Mouse (Mus musculus): ENCODE results near the gene Plpp3.

Gene Plpp3

GRCm38 (mm10) chr4:105213314-105213713, 56.2 kb downstream of the Plpp3 start:
- in situ Hi-C loops (cut with MboI; ENCODE audit: unreplicated experiment in 2 of 2): no loop called here

DNA sequence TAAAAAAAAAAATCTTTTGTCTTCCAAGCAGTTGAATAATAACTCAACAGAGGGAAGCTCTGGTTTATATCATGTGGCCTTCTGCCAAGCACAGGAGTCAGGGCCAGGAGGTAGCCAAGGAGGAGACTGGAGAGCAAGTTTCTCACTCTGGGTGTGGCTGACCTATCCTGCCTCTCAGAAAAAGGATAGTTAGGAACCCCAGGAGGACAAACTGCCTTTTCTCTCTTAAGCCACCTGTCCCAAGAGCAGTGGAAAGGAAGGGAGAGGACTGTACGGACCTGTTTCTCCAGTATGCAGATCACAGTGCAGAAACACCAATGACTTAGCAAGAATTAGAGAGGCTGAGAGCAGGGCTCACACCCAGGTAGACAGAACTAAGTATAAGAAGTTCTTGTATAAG, 57.3 kb downstream of the Plpp3 start:
- in situ Hi-C loops (cut with MboI; ENCODE audit: unreplicated experiment in 2 of 2): no loop called here

GRCm38 (mm10) chr4:105215726-105216410, 58.7 kb downstream of the Plpp3 start:
- in situ Hi-C loops (cut with MboI; ENCODE audit: unreplicated experiment in 2 of 2): no loop called here

DNA sequence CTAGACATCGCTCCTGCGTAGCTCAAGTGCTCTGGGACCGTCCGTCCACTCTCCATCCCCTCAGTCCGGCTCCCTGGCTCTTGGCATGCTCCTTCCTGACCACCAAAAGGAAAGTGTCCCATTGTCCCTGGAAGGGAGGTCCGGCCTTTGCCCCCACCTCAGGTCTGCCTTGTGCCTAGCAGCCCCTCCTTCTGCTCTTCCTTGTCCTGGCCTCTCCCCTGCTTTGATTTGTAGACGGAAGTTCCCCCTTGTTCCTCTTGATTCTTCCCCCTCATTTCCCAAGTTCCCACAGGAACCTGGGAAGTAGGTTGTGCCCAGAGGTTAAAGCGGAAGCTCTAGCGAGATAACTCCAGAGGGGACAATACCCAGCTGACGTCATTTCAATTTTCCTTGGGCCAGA, 61.1 kb downstream of the Plpp3 start:
- in situ Hi-C loops (cut with MboI; ENCODE audit: unreplicated experiment in 2 of 2): no loop called here

- in situ Hi-C loops (cut with MboI; ENCODE audit: unreplicated experiment in 2 of 2): no loop called here
Observed at GRCm38 (mm10) chr4:105219316-105219715, 62.2 kb downstream of the Plpp3 start.

DNA sequence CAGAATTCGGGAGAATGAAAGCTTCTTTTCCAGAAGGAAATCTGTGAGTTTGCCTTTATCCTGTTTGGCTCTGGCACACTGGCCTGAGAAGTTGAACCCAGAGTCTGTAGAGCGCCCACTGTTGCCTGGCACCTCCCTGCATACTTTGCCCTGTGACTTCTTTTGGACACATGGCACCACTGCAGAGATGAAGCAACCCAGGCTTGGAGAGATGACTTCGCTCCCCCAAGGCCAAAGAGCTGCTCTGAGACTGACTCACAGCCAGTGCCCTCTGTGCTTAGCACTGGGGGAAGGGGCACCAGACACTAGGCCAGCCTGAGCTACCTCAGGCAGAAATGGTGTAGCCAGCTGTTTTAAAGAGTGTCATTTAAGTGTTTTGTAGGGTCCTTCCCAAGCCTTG, 63.7 kb downstream of the Plpp3 start:
- in situ Hi-C loops (cut with MboI; ENCODE audit: unreplicated experiment in 2 of 2): no loop called here

- in situ Hi-C loops (cut with MboI; ENCODE audit: unreplicated experiment in 2 of 2): no loop called here
Observed at GRCm38 (mm10) chr4:105221256-105221840, 64.2 kb downstream of the Plpp3 start.

DNA sequence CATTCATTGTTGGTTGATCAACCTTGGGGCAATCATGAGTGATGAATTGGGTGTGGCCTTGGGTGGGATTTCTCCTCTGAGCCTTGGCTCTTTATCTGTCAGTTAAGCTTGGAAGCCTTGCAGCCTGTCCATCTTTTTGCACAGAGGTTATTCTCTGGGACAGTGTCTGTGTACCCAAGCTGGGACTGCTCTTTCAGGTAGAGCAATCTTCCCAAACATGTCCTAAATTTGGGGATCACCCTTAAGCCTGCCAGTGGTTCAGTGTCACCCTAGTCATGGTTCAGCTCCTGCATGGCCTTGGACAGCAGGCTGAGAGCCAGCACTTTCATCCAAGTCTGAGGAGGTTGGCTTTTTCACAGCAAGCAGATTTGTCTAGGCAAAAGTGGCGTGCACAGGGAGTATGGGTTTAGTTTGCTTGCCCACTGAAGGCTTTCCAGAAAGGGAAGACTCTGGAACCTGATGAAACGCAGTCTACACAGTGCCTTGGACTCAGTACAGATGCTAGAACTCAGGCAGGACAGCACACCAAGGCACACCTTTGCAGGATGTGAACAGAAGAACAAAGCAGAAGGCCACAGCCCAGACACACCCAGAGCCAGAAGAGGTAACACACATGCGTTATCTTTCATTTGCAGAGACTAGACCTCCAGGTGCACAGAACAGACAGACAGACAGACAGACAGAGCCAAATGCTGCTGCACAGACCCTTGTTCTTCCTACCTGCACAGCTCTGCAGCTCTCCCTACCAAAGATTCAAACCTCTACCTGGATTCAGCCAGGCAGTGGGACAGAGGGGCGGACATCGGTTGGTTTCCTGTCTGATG, 66.2 kb downstream of the Plpp3 start:
- in situ Hi-C loops (cut with MboI; ENCODE audit: unreplicated experiment in 2 of 2): no loop called here

DNA sequence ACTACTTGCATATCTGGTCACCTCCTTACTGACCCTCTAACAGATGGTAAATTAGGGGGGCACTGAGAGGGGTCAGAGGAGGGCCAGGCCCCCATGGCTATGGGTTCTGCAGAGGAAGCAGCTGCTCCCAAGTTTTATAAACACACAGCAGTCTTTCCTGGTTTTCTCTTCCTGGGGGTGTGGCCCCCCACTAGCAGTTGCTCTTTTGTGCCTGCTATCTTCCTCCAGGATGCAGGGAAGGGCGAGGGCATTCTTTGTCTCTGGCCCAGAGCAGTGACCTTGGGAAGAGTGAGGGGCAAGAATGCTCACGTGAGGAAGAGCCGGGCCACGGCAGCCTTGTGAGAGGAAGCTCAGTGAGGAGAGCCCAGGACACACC, 66.8 kb downstream of the Plpp3 start:
- in situ Hi-C loops (cut with MboI; ENCODE audit: unreplicated experiment in 2 of 2): no loop called here

DNA sequence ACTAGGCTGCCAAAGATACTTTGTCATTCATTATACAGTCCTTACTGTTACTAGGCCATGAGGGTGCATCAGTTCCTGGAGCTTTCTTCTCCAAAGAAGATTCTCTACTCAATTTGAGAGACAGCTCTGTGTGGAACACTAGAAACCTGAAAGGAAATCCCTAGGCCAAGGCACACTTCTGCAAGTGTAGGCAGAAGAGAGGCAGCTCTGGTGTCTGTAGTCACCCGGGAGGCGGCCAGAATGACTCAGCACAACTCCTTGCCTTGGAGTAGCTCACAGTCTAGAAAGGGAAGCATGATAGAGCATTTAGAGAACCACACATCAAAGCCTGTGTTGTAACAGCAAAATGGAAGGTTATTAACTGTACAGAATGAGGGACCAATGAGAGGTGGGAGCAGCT, 68.4 kb downstream of the Plpp3 start:
- in situ Hi-C loops (cut with MboI; ENCODE audit: unreplicated experiment in 2 of 2): no loop called here

DNA sequence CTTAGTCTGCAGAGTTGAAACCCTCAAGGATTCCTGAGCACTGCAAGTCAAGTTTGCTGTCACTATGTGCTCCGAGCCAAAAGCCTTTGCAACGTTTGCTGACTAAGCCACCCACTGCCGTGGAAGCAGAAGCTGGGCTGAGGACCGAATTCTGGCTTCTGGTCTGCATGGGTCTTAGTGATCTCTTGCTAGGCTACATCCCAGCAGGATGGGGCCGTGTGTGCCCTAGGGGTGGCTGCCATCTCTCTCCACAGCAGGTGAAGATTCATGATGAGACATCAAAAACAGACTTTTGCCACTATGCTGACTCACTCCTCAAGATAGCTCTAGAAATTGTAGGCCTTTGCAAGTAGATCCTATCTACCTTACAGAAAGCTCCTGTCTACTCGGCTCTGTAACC, 69.2 kb downstream of the Plpp3 start:
- in situ Hi-C loops (cut with MboI; ENCODE audit: unreplicated experiment in 2 of 2): no loop called here

DNA sequence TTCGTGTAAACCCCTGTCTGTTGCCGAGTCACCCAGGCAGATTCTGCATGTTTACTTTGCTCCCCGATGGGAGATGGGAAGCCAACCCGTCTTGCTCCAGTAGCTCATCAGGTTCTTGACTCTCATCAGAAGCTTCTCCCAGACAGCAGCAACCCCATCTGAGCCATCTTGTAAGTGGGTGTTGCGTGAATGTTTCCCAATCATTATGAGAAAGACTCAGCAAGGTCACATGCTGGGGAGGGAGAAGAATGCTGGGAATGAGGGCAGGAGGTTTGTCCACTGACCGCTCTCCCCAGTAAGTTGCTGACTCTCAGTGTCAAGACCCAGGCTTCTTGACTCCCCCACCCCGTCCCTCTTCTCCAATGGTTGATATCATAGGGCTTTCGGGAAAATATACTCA, 73.0 kb downstream of the Plpp3 start:
- in situ Hi-C loops (cut with MboI; ENCODE audit: unreplicated experiment in 2 of 2): no loop called here

DNA sequence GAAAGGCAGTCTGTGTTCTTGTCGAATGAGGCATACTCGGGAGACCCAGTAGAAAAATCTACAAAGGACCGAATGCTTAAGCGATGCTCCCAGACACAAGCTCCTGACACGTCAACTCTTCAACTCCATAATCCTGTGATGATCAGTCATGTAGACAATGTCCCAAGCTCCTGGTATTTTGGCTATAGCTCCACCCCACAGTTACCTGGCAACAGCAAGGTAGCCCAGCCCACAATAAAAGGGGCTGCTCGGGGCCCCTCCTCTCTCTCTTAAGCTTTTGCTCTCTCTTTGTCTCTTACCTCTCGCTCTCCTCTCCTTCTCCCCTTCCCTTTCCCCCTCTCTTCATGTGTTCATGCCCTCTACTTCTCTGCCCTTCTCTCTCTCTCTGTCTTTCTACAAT, 83.1 kb downstream of the Plpp3 start:
- in situ Hi-C loops (cut with MboI; ENCODE audit: unreplicated experiment in 2 of 2): no loop called here

DNA sequence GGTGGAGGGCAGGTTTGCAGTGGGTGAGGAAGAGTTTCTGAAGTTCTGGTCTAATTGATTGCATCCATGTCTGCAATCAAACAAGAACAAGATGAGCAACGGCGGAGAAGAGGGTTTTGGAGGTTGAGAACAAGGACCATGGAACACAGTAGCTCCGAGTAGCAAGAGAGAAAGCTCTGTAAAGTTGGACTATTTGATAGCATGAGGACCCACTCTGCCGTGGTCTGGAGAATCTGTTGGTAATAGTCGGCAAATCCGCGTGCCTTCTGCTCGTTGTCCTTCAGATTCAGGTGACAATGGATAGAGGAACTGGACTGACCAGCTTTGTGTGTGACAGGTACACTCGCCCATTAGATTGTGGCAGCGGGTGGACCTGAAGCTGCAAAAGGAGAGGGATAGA, 87.8 kb downstream of the Plpp3 start:
- in situ Hi-C loops (cut with MboI; ENCODE audit: unreplicated experiment in 2 of 2): no loop called here

DNA sequence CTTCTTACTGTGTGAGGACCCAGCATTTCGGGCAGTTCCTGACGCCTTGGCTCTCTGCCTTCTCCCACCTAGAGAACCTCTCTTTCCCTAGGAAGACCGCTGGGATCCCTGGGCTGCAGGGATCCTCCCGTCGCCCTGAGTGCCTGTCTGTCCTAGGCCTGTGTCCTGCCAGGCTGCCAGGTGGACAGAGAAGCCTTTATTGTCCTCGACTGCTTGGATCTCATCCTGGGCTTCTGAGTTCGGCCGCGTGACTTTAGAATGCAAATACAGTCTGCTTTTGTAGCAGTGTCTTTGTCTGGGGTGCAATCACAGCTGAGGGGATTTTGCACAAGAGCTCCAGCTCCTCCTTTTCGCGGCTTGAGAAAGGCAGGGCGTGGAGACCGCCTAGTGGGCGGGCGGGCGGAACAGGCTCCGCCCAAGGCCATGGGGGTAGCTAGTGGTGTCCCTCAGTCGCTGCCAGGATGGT, 88.4 kb downstream of the Plpp3 start:
- in situ Hi-C loops (cut with MboI; ENCODE audit: unreplicated experiment in 2 of 2): no loop called here

GRCm38 (mm10) chr4:105246331-105246730, 89.2 kb downstream of the Plpp3 start:
- in situ Hi-C loops (cut with MboI; ENCODE audit: unreplicated experiment in 2 of 2): no loop called here

DNA sequence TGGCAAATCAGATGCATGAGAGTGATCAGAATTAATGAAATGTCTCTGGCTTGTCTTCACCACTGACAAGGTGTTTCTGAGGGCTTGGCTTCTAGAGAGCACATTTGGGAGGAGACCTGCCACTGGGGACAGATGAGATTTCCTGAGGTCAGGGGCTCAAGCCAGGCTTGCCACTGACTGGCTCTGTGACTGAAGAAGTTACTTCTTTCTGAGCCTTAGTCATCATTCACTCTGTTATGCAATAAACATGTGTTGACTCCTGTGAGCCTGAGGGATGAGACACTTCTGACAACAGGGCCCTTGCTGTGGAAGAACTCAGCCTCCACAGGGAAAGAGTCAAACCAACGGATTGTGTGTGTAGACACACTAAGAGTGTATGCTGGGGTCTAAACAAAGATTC, 91.0 kb downstream of the Plpp3 start:
- in situ Hi-C loops (cut with MboI; ENCODE audit: unreplicated experiment in 2 of 2): no loop called here

DNA sequence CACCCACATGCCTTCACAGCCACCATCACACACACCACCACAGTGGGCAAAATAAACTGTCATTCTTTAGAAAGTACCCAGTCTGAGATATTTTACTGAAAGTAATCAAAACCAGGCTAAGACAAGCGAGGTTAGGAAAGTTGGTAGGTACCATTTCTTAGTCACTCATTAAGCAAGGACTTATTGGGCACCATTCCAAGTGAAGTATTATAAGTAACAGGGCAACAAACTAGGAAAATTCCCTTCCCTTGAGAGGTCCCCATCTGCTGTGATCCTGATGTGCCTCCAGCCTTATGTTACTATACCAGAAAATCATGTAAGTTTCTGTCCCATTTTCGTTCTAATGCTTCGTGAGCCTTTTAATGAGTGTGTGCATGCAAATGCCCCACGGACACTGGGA, 92.1 kb downstream of the Plpp3 start:
- in situ Hi-C loops (cut with MboI; ENCODE audit: unreplicated experiment in 2 of 2): no loop called here

- in situ Hi-C loops (cut with MboI; ENCODE audit: unreplicated experiment in 2 of 2): loop anchor here in 1 of 2 experiments (5.0 kb wide), 1 partner anchor 66 kb away; no protein-coding TSS in a partner anchor
Observed at GRCm38 (mm10) chr4:105250946-105251345, 93.8 kb downstream of the Plpp3 start.

DNA sequence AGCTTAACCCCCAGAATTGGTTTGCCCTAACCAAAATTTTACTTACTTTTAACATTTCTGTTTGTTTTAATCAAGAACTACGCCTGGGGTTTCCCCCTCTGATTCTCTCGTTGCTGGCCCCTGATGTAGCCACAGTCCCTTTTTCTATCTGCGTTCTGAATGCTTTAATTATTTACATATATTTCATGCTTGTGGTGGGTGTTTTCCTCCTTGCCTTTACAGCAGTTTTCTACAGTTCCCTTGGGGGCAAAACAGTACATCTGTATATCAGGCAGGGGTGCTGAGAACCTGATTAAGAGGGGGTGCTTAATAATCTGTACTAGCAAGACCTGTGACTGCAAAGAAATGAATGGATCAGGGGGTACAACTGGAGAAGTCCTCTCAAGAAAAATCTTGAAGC, 94.9 kb downstream of the Plpp3 start:
- in situ Hi-C loops (cut with MboI; ENCODE audit: unreplicated experiment in 2 of 2): loop anchor here in 1 of 2 experiments (5.0 kb wide), 1 partner anchor 65 kb away; no protein-coding TSS in a partner anchor

DNA sequence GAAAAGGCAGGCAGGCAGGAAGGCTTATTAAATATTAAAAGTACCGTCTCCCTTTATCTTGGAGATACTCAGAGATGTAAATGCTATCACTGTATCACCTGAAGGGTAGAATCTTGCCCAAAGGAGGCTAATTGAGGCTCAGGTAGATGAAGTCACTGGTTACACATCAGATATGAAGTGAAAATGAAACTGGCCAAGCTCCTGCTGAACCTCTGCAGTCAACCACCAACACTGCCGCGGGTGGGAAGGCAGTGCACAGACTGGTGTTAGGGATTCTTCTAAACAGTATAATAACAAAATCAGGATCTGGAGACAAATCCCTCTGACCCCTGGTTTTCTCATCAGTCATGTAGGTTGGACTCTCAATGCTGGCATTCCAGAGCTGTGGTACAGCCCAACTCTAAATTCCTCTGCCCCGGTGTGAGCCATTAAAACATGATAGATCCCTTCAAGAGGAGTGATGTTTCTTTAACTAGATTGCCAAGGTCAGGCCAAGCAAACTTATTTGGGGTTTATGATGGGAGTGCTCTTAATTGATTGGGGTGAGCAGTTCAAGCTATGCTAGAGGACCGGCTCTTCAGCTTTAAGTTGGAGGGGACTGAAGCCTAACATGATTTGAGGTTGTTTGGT, 95.5 kb downstream of the Plpp3 start:
- in situ Hi-C loops (cut with MboI; ENCODE audit: unreplicated experiment in 2 of 2): loop anchor here in 1 of 2 experiments (5.0 kb wide), 1 partner anchor 65 kb away; no protein-coding TSS in a partner anchor

Data from v-Abl transformed pro-B cells (cell line).